Mouse (Mus musculus): ENCODE measurements around the gene Olfr894. TPM values are rescaled to one million over a fixed set of nuclear protein-coding genes. Genes with fewer than 3 reads are reported as not detected.
"Not testable (repeated sequence)": the region's sequence is repeated elsewhere in the genome, so short reads cannot be mapped to it uniquely, and the experiment has no call there.

The Olfr894 gene
- total RNA-seq (2014; fragmentation: Nextera tagmentation), result not detected in 2 replicates
- total RNA-seq (2017), result 0.05 TPM in 1 of 2 replicates, not detected in the other
- polyA plus RNA-seq (2012), result not detected in 2 replicates

- TF ChIP-seq GATA2 (IDR thresholded peaks at IDR 0.05; ENCODE audit: borderline replicate concordance, low read depth, low read length) (no peak), POLR2AphosphoS5 (IDR thresholded peaks at IDR 0.05; ENCODE audit: insufficient replicate concordance, low read depth, low read length) (no peak), CTCF (IDR thresholded peaks at IDR 0.05; ENCODE audit: low read depth, low read length) (no peak), GATA1 (IDR thresholded peaks at IDR 0.05; ENCODE audit: borderline replicate concordance, low read length) (no peak), TAL1 (conservative IDR thresholded peaks at IDR 0.05; ENCODE audit: low read depth, low read length) (no peak)
- Histone ChIP-seq H3K4me1 (ENCODE audit: insufficient read depth, low read depth, low read length) (no peaks in the 10 kb centered on the region), H3K36me3 (replicated peaks) (no peaks in the 10 kb centered on the region), H3K27me3 (ENCODE audit: insufficient read depth, low read length) (no peaks in the 10 kb centered on the region), H3K4me3 (ENCODE audit: low read depth, low read length) (no peak within 1 kb of the TSS), H3K9me3 (replicated peaks) (no peaks in the 10 kb centered on the region)
- DNase-seq (ENCODE audit: low spot score) (no peak), ATAC-seq (ENCODE audit: extremely low read depth, insufficient number of reproducible peaks, low FRiP score, poor library complexity, severe bottlenecking) (no peak)
Measured at GRCm38 (mm10) chr9:38217755-38218154, at the start of gene Olfr894. Gene Olfr894 (plus strand): TSS chr9:38218055.

- H3K9me3 ChIP-seq (replicated peaks); H3K36me3 ChIP-seq (replicated peaks); H3K4me3 ChIP-seq (ENCODE audit: low read depth, low read length); H3K27me3 ChIP-seq (ENCODE audit: insufficient read depth, low read length); H3K4me1 ChIP-seq (ENCODE audit: insufficient read depth, low read depth, low read length); DNase-seq (ENCODE audit: low spot score); ATAC-seq (ENCODE audit: extremely low read depth, insufficient number of reproducible peaks, low FRiP score, poor library complexity, severe bottlenecking): not testable (repeated sequence)
Measured at GRCm38 (mm10) chr9:38168341-38168740, 49.5 kb upstream of the Olfr894 start.

- no peak for ATAC-seq (ENCODE audit: extremely low read depth, insufficient number of reproducible peaks, low FRiP score, poor library complexity, severe bottlenecking)
- Histone ChIP-seq H3K27me3 (ENCODE audit: insufficient read depth, low read length) (no peaks in the 10 kb centered on the region), H3K9me3 (replicated peaks) (no peaks in the 10 kb centered on the region), H3K36me3 (replicated peaks) (no peaks in the 10 kb centered on the region), H3K4me1 (ENCODE audit: insufficient read depth, low read depth, low read length) (no peaks in the 10 kb centered on the region), H3K4me3 (ENCODE audit: low read depth, low read length) (no peak within 1 kb of the TSS)
- DNase-seq (ENCODE audit: low spot score), result no peak
- TF ChIP-seq POLR2AphosphoS5 (IDR thresholded peaks at IDR 0.05; ENCODE audit: insufficient replicate concordance, low read depth, low read length) (no peak), GATA2 (IDR thresholded peaks at IDR 0.05; ENCODE audit: borderline replicate concordance, low read depth, low read length) (no peak), GATA1 (IDR thresholded peaks at IDR 0.05; ENCODE audit: borderline replicate concordance, low read length) (no peak), TAL1 (conservative IDR thresholded peaks at IDR 0.05; ENCODE audit: low read depth, low read length) (no peak), CTCF (IDR thresholded peaks at IDR 0.05; ENCODE audit: low read depth, low read length) (no peak)
Measured at GRCm38 (mm10) chr9:38180721-38181120, 37.1 kb upstream of the Olfr894 start, which contains the start of gene Olfr891. Gene Olfr891 (minus strand): TSS chr9:38180821.

- ATAC-seq (ENCODE audit: extremely low read depth, insufficient number of reproducible peaks, low FRiP score, poor library complexity, severe bottlenecking) (no peak), DNase-seq (ENCODE audit: low spot score) (no peak)
- H3K4me1 ChIP-seq (ENCODE audit: insufficient read depth, low read depth, low read length), result no peaks in the 10 kb centered on the region
- H3K4me3 ChIP-seq (ENCODE audit: low read depth, low read length), result no peak within 1 kb of the TSS
- no peaks in the 10 kb centered on the region for H3K36me3 ChIP-seq (replicated peaks)
- H3K27me3 ChIP-seq (ENCODE audit: insufficient read depth, low read length), result no peaks in the 10 kb centered on the region
- no peaks in the 10 kb centered on the region for H3K9me3 ChIP-seq (replicated peaks)
- TF ChIP-seq TAL1 (conservative IDR thresholded peaks at IDR 0.05; ENCODE audit: low read depth, low read length) (no peak), CTCF (IDR thresholded peaks at IDR 0.05; ENCODE audit: low read depth, low read length) (no peak), GATA1 (IDR thresholded peaks at IDR 0.05; ENCODE audit: borderline replicate concordance, low read length) (no peak), POLR2AphosphoS5 (IDR thresholded peaks at IDR 0.05; ENCODE audit: insufficient replicate concordance, low read depth, low read length) (no peak), GATA2 (IDR thresholded peaks at IDR 0.05; ENCODE audit: borderline replicate concordance, low read depth, low read length) (no peak)
Measured at GRCm38 (mm10) chr9:38208065-38208464, 9.8 kb upstream of the Olfr894 start, which contains the start of gene Olfr893. Gene Olfr893 (plus strand): TSS chr9:38208365.

GRCm38 (mm10) chr9:38252474-38252873, 34.6 kb downstream of the Olfr894 start, which contains the start of gene Olfr143:
Gene Olfr143 (plus strand): TSS chr9:38252774.
- TF ChIP-seq TAL1 (conservative IDR thresholded peaks at IDR 0.05; ENCODE audit: low read depth, low read length) (no peak), POLR2AphosphoS5 (IDR thresholded peaks at IDR 0.05; ENCODE audit: insufficient replicate concordance, low read depth, low read length) (no peak), GATA1 (IDR thresholded peaks at IDR 0.05; ENCODE audit: borderline replicate concordance, low read length) (no peak), GATA2 (IDR thresholded peaks at IDR 0.05; ENCODE audit: borderline replicate concordance, low read depth, low read length) (no peak), CTCF (IDR thresholded peaks at IDR 0.05; ENCODE audit: low read depth, low read length) (no peak)
- H3K36me3 ChIP-seq (replicated peaks), result no peaks in the 10 kb centered on the region
- DNase-seq (ENCODE audit: low spot score) (no peak), ATAC-seq (ENCODE audit: extremely low read depth, insufficient number of reproducible peaks, low FRiP score, poor library complexity, severe bottlenecking) (no peak)
- no peaks in the 10 kb centered on the region for H3K4me1 ChIP-seq (ENCODE audit: insufficient read depth, low read depth, low read length)
- no peaks in the 10 kb centered on the region for H3K27me3 ChIP-seq (ENCODE audit: insufficient read depth, low read length)
- no peak within 1 kb of the TSS for H3K4me3 ChIP-seq (ENCODE audit: low read depth, low read length)
- H3K9me3 ChIP-seq (replicated peaks), result no peaks in the 10 kb centered on the region

- H3K4me1 ChIP-seq (ENCODE audit: insufficient read depth, low read depth, low read length), result no peaks in the 10 kb centered on the region
- no peak for ATAC-seq (ENCODE audit: extremely low read depth, insufficient number of reproducible peaks, low FRiP score, poor library complexity, severe bottlenecking)
- H3K27me3 ChIP-seq (ENCODE audit: insufficient read depth, low read length), result no peaks in the 10 kb centered on the region
- H3K9me3 ChIP-seq (replicated peaks), result no peaks in the 10 kb centered on the region
- no peak for DNase-seq (ENCODE audit: low spot score)
- H3K36me3 ChIP-seq (replicated peaks), result no peaks in the 10 kb centered on the region
- no peak within 1 kb of the TSS for H3K4me3 ChIP-seq (ENCODE audit: low read depth, low read length)
- no peak for TF ChIP-seq GATA2 (IDR thresholded peaks at IDR 0.05; ENCODE audit: borderline replicate concordance, low read depth, low read length)
- TF ChIP-seq CTCF (IDR thresholded peaks at IDR 0.05; ENCODE audit: low read depth, low read length), result no peak
- TF ChIP-seq TAL1 (conservative IDR thresholded peaks at IDR 0.05; ENCODE audit: low read depth, low read length), result no peak
- TF ChIP-seq POLR2AphosphoS5 (IDR thresholded peaks at IDR 0.05; ENCODE audit: insufficient replicate concordance, low read depth, low read length), result no peak
- no peak for TF ChIP-seq GATA1 (IDR thresholded peaks at IDR 0.05; ENCODE audit: borderline replicate concordance, low read length)
Measured at GRCm38 (mm10) chr9:38267551-38267950, 49.7 kb downstream of the Olfr894 start, which contains the start of gene Olfr895. Gene Olfr895 (plus strand): TSS chr9:38267851.

Other genes with a start within 250 kb of the Olfr894 start
Only the 20 nearest of the 21 such genes appear.
- gene Olfr881, start 226.2 kb upstream of the Olfr894 start, total RNA-seq (2014; fragmentation: Nextera tagmentation), result not detected in 2 replicates
- 0.16 TPM in 1 of 2 replicates, not detected in the other for gene Olfr881, start 226.2 kb upstream of the Olfr894 start, total RNA-seq (2017)
- not detected in 2 replicates for gene Olfr881, start 226.2 kb upstream of the Olfr894 start, polyA plus RNA-seq (2012)
- not detected in 2 replicates for gene Olfr883, start 192.2 kb upstream of the Olfr894 start, total RNA-seq (2014; fragmentation: Nextera tagmentation)
- gene Olfr883, start 192.2 kb upstream of the Olfr894 start, total RNA-seq (2017), result 0.12 TPM in 1 of 2 replicates, not detected in the other
- gene Olfr883, start 192.2 kb upstream of the Olfr894 start, polyA plus RNA-seq (2012), result not detected in 2 replicates
- gene Olfr884, start 171.5 kb upstream of the Olfr894 start, total RNA-seq (2014; fragmentation: Nextera tagmentation), result not detected in 2 replicates
- 0.11 TPM in 1 of 2 replicates, not detected in the other for gene Olfr884, start 171.5 kb upstream of the Olfr894 start, total RNA-seq (2017)
- gene Olfr884, start 171.5 kb upstream of the Olfr894 start, polyA plus RNA-seq (2012), result not detected in 2 replicates
- gene Olfr885, start 156.7 kb upstream of the Olfr894 start, total RNA-seq (2014; fragmentation: Nextera tagmentation), result not detected in 2 replicates
- gene Olfr885, start 156.7 kb upstream of the Olfr894 start, total RNA-seq (2017), result not detected in 2 replicates
- gene Olfr885, start 156.7 kb upstream of the Olfr894 start, polyA plus RNA-seq (2012), result not detected in 2 replicates
- not detected in 2 replicates for gene Olfr887, start 134.0 kb upstream of the Olfr894 start, total RNA-seq (2014; fragmentation: Nextera tagmentation)
- gene Olfr887, start 134.0 kb upstream of the Olfr894 start, total RNA-seq (2017), result under 0.01 and 0.11 TPM in 2 replicates
- gene Olfr887, start 134.0 kb upstream of the Olfr894 start, polyA plus RNA-seq (2012), result not detected in 2 replicates
- not detected in 2 replicates for gene Olfr888, start 109.9 kb upstream of the Olfr894 start, total RNA-seq (2014; fragmentation: Nextera tagmentation)
- not detected in 2 replicates for gene Olfr888, start 109.9 kb upstream of the Olfr894 start, total RNA-seq (2017)
- gene Olfr888, start 109.9 kb upstream of the Olfr894 start, polyA plus RNA-seq (2012), result not detected in 2 replicates
- gene Olfr889, start 102.9 kb upstream of the Olfr894 start, total RNA-seq (2014; fragmentation: Nextera tagmentation), result 0.15 TPM in 1 of 2 replicates, not detected in the other
- 0.05 and 0.12 TPM in 2 replicates for gene Olfr889, start 102.9 kb upstream of the Olfr894 start, total RNA-seq (2017)
- gene Olfr889, start 102.9 kb upstream of the Olfr894 start, polyA plus RNA-seq (2012), result not detected in 2 replicates
- gene Olfr890, start 75.5 kb upstream of the Olfr894 start, total RNA-seq (2014; fragmentation: Nextera tagmentation), result not detected in 2 replicates
- gene Olfr890, start 75.5 kb upstream of the Olfr894 start, total RNA-seq (2017), result 0.11 TPM in 1 of 2 replicates, not detected in the other
- not detected in 2 replicates for gene Olfr890, start 75.5 kb upstream of the Olfr894 start, polyA plus RNA-seq (2012)
- not detected in 2 replicates for gene Olfr891, start 37.2 kb upstream of the Olfr894 start, total RNA-seq (2014; fragmentation: Nextera tagmentation)
- not detected in 2 replicates for gene Olfr891, start 37.2 kb upstream of the Olfr894 start, total RNA-seq (2017)
- gene Olfr891, start 37.2 kb upstream of the Olfr894 start, polyA plus RNA-seq (2012), result not detected in 2 replicates
- gene Olfr893, start 9.7 kb upstream of the Olfr894 start, total RNA-seq (2014; fragmentation: Nextera tagmentation), result not detected in 2 replicates
- 0.11 TPM in 1 of 2 replicates, not detected in the other for gene Olfr893, start 9.7 kb upstream of the Olfr894 start, total RNA-seq (2017)
- not detected in 2 replicates for gene Olfr893, start 9.7 kb upstream of the Olfr894 start, polyA plus RNA-seq (2012)
- not detected in 2 replicates for gene Olfr143, start 34.7 kb downstream of the Olfr894 start, total RNA-seq (2014; fragmentation: Nextera tagmentation)
- gene Olfr143, start 34.7 kb downstream of the Olfr894 start, total RNA-seq (2017), result 0.22 TPM in 1 of 2 replicates, not detected in the other
- gene Olfr143, start 34.7 kb downstream of the Olfr894 start, polyA plus RNA-seq (2012), result not detected in 2 replicates
- not detected in 2 replicates for gene Olfr895, start 49.8 kb downstream of the Olfr894 start, total RNA-seq (2014; fragmentation: Nextera tagmentation)
- gene Olfr895, start 49.8 kb downstream of the Olfr894 start, total RNA-seq (2017), result 0.11 TPM in 1 of 2 replicates, not detected in the other
- not detected in 2 replicates for gene Olfr895, start 49.8 kb downstream of the Olfr894 start, polyA plus RNA-seq (2012)
- gene Olfr896-ps1, start 73.1 kb downstream of the Olfr894 start, total RNA-seq (2014; fragmentation: Nextera tagmentation), result not detected in 2 replicates
- 0.06 TPM in 1 of 2 replicates, not detected in the other for gene Olfr896-ps1, start 73.1 kb downstream of the Olfr894 start, total RNA-seq (2017)
- gene Olfr896-ps1, start 73.1 kb downstream of the Olfr894 start, polyA plus RNA-seq (2012), result not detected in 2 replicates
- not detected in 2 replicates for gene Olfr25, start 111.0 kb downstream of the Olfr894 start, total RNA-seq (2014; fragmentation: Nextera tagmentation)
- gene Olfr25, start 111.0 kb downstream of the Olfr894 start, total RNA-seq (2017), result 0.06 TPM in 1 of 2 replicates, not detected in the other
- not detected in 2 replicates for gene Olfr25, start 111.0 kb downstream of the Olfr894 start, polyA plus RNA-seq (2012)
- not detected in 2 replicates for gene Olfr898, start 130.4 kb downstream of the Olfr894 start, total RNA-seq (2014; fragmentation: Nextera tagmentation)
- gene Olfr898, start 130.4 kb downstream of the Olfr894 start, total RNA-seq (2017), result not detected in 2 replicates
- not detected in 2 replicates for gene Olfr898, start 130.4 kb downstream of the Olfr894 start, polyA plus RNA-seq (2012)
- not detected in 2 replicates for gene Olfr250, start 148.8 kb downstream of the Olfr894 start, total RNA-seq (2014; fragmentation: Nextera tagmentation)
- not detected in 2 replicates for gene Olfr250, start 148.8 kb downstream of the Olfr894 start, total RNA-seq (2017)
- not detected in 2 replicates for gene Olfr250, start 148.8 kb downstream of the Olfr894 start, polyA plus RNA-seq (2012)
- not detected in 2 replicates for gene Olfr251, start 159.0 kb downstream of the Olfr894 start, total RNA-seq (2014; fragmentation: Nextera tagmentation)
- gene Olfr251, start 159.0 kb downstream of the Olfr894 start, total RNA-seq (2017), result not detected in 2 replicates
- gene Olfr251, start 159.0 kb downstream of the Olfr894 start, polyA plus RNA-seq (2012), result not detected in 2 replicates
- gene Olfr147, start 183.6 kb downstream of the Olfr894 start, total RNA-seq (2014; fragmentation: Nextera tagmentation), result not detected in 2 replicates
- 0.16 TPM in 1 of 2 replicates, not detected in the other for gene Olfr147, start 183.6 kb downstream of the Olfr894 start, total RNA-seq (2017)
- not detected in 2 replicates for gene Olfr147, start 183.6 kb downstream of the Olfr894 start, polyA plus RNA-seq (2012)
- gene Olfr901, start 211.4 kb downstream of the Olfr894 start, total RNA-seq (2014; fragmentation: Nextera tagmentation), result not detected in 2 replicates
- gene Olfr901, start 211.4 kb downstream of the Olfr894 start, total RNA-seq (2017), result not detected in 2 replicates
- gene Olfr901, start 211.4 kb downstream of the Olfr894 start, polyA plus RNA-seq (2012), result not detected in 2 replicates
- not detected in 2 replicates for gene Olfr902, start 229.6 kb downstream of the Olfr894 start, total RNA-seq (2014; fragmentation: Nextera tagmentation)
- not detected in 2 replicates for gene Olfr902, start 229.6 kb downstream of the Olfr894 start, total RNA-seq (2017)
- gene Olfr902, start 229.6 kb downstream of the Olfr894 start, polyA plus RNA-seq (2012), result not detected in 2 replicates

All from G1E (cell line).